Comparison of ENCODE assay signal across 8 mouse cellular contexts in genomic region chr6:128597121-128597522, GRCm38 (mm10). TPM values are rescaled to one million over a fixed set of nuclear protein-coding genes. Genes with fewer than 3 reads are reported as not detected.
A peak's percentile ranks its signal among the peaks of the same experiment; 100 is the strongest.
DNase-seq lines count a peak whose midpoint lies in the region; ATAC-seq and TF ChIP-seq lines count a peak whose summit lies in the region.

No protein-coding gene starts in this region.

- peak; percentile 96 for ATAC-seq in hindbrain, embryonic 15.5 days (ENCODE audit: low FRiP score, low read depth)
- ATAC-seq in lung, embryonic 14.5 days (ENCODE audit: insufficient read depth): peak; percentile 100

- H3K9ac ChIP-seq in hindbrain, embryonic 15.5 days: peak overlapping the region; percentile 31; the same call in 1 of the 2 replicates
- peak overlapping the region; percentile 30; the same call in 1 of the 2 replicates for H3K9ac ChIP-seq in lung, embryonic 14.5 days

- peak overlapping the region; percentile 51 for H3K4me2 ChIP-seq in hindbrain, embryonic 15.5 days
- H3K4me2 ChIP-seq in lung, embryonic 14.5 days: peak overlapping the region; percentile 53

- H3K27ac ChIP-seq in heart, embryonic 10.5 days: no peak overlapping the region
- H3K27ac ChIP-seq in hindbrain, embryonic 15.5 days (replicated peaks): peak overlapping the region; percentile 52
- H3K27ac ChIP-seq in lung, embryonic 14.5 days (ENCODE audit: low read depth): peak overlapping the region; percentile 78

- no peak overlapping the region for H3K4me3 ChIP-seq in heart, embryonic 10.5 days
- peak overlapping the region; percentile 28 for H3K4me3 ChIP-seq in hindbrain, embryonic 15.5 days
- H3K4me3 ChIP-seq in lung, embryonic 14.5 days (ENCODE audit: low read depth, low read length): peak overlapping the region; percentile 15; the same call in 1 of the 2 replicates

- H3K9me3 ChIP-seq in heart, embryonic 10.5 days: no peaks in the 10 kb centered on the region
- no peaks in the 10 kb centered on the region for H3K9me3 ChIP-seq in hindbrain, embryonic 15.5 days
- no peaks in the 10 kb centered on the region for H3K9me3 ChIP-seq in lung, embryonic 14.5 days (ENCODE audit: low read depth, low read length)

- no peak for TF ChIP-seq CTCF in lung, embryonic 14.5 days (IDR thresholded peaks at IDR 0.05; ENCODE audit: low read depth)

- DNase-seq in heart, adult 18-20 months: peak; percentile 35 to 40
- DNase-seq in heart, embryonic 10.5 days (ENCODE audit: low spot score): no peak
- DNase-seq in frontal cortex, postnatal 25 days (ENCODE audit: low spot score in 2 of 2): peak; percentile 9 to 12
- peak; percentile 61 to 69 for DNase-seq in layer of hippocampus, postnatal 14 days (ENCODE audit: low spot score in 2 of 2)
- DNase-seq in lung, embryonic 14.5 days: peak; percentile 94
- peak; percentile 54 for DNase-seq in ovary, postnatal 14 days (ENCODE audit: low spot score)
- DNase-seq in c-Kit-positive CD71-positive TER-119-positive erythroid progenitor cells, embryonic 14.5 days (ENCODE audit: low spot score): no peak

- H3K4me1 ChIP-seq in heart, embryonic 10.5 days: no peaks in the 10 kb centered on the region
- H3K4me1 ChIP-seq in hindbrain, embryonic 15.5 days (replicated peaks): peaks cover 10% of the 10 kb centered on the region
- H3K4me1 ChIP-seq in lung, embryonic 14.5 days (ENCODE audit: insufficient read depth): peaks cover 5% of the 10 kb centered on the region; the same call in 1 of the 2 replicates

- no peaks in the 10 kb centered on the region for H3K36me3 ChIP-seq in heart, embryonic 10.5 days
- no peaks in the 10 kb centered on the region for H3K36me3 ChIP-seq in hindbrain, embryonic 15.5 days
- H3K36me3 ChIP-seq in lung, embryonic 14.5 days (ENCODE audit: insufficient read depth): no peaks in the 10 kb centered on the region

- WGBS in heart, embryonic 10.5 days: 71% methylated on average over 9 of the region's 9 CpGs
- 18% methylated on average over 9 of the region's 9 CpGs for WGBS in hindbrain, embryonic 15.5 days
- 6% methylated on average over 9 of the region's 9 CpGs for WGBS in lung, embryonic 14.5 days

- H3K27me3 ChIP-seq in heart, embryonic 10.5 days (ENCODE audit: insufficient read depth, poor library complexity, severe bottlenecking): no peaks in the 10 kb centered on the region
- H3K27me3 ChIP-seq in hindbrain, embryonic 15.5 days: no peaks in the 10 kb centered on the region
- H3K27me3 ChIP-seq in lung, embryonic 14.5 days (ENCODE audit: insufficient read depth, low read length): no peaks in the 10 kb centered on the region

RNA-seq across cellular contexts. Expression of gene A2ml1, which starts 15.7 kb away (rescaled TPM):
- total RNA-seq in heart, adult 18-20 months (2021): 1 to 10 TPM in 1 of 2 experiments, not detected in 1; 2.4 TPM
- polyA plus RNA-seq in heart, embryonic 10.5 days (2016; fragmentation: Nextera tagmentation; extraction: Ambion mirVana): 0.20 TPM in 1 of 2 replicates, not detected in the other
- 2.7 and 3.7 TPM in 2 replicates for polyA plus RNA-seq in hindbrain, embryonic 15.5 days (2015; fragmentation: Nextera tagmentation; extraction: Ambion mirVana)
- 10 to 100 TPM in 1 of 2 experiments, 1 to 10 TPM in 1; 6.1 to 10.0 TPM for total RNA-seq in layer of hippocampus, postnatal 14 days (2021)
- polyA plus RNA-seq in lung, embryonic 14.5 days (2014; fragmentation: Nextera tagmentation; extraction: Ambion mirVana): 0.64 and 1.4 TPM in 2 replicates

RNA-seq across cellular contexts. Expression of gene Klrb1a, which starts 26.2 kb away (rescaled TPM):
- not detected for total RNA-seq in heart, adult 18-20 months (2021)
- polyA plus RNA-seq in heart, embryonic 10.5 days (2016; fragmentation: Nextera tagmentation; extraction: Ambion mirVana): not detected in 2 replicates
- polyA plus RNA-seq in hindbrain, embryonic 15.5 days (2015; fragmentation: Nextera tagmentation; extraction: Ambion mirVana): not detected in 2 replicates
- not detected for total RNA-seq in layer of hippocampus, postnatal 14 days (2021)
- not detected in 2 replicates for polyA plus RNA-seq in lung, embryonic 14.5 days (2014; fragmentation: Nextera tagmentation; extraction: Ambion mirVana)

Comparison
In these comparisons a context has a peak if more than half of its experiments do, and no peak if none do; other contexts are left out.
1. DNase-seq: peak in heart, adult 18-20 months (2 of 2), frontal cortex, postnatal 25 days (2 of 2), layer of hippocampus, postnatal 14 days (2 of 2), lung, embryonic 14.5 days (single experiment) and ovary, postnatal 14 days (single experiment); none in heart, embryonic 10.5 days (single experiment) and c-Kit-positive CD71-positive TER-119-positive erythroid progenitor cells, embryonic 14.5 days (single experiment).